Mouse (Mus musculus): ENCODE measurements around the gene C2cd2l. TPM values are rescaled to one million over a fixed set of nuclear protein-coding genes. Genes with fewer than 3 reads are reported as not detected.
"Not testable (repeated sequence)": the region's sequence is repeated elsewhere in the genome, so short reads cannot be mapped to it uniquely, and the experiment has no call there.

Gene C2cd2l
- polyA plus RNA-seq, 1 experiment, result 77.9 TPM

- no peak for DNase-seq
- H3K4me3 ChIP-seq (replicated peaks; ENCODE audit: extremely low read depth, low read depth, low read length), result peak overlapping the region; percentile 14
- TF ChIP-seq POLR2A (IDR thresholded peaks at IDR 0.05; ENCODE audit: borderline replicate concordance, extremely low read depth, low read depth, low read length), result no peak
- no peak for TF ChIP-seq CTCF (IDR thresholded peaks at IDR 0.05; ENCODE audit: insufficient read depth, low read length)
- WGBS, result 75% methylated on average over 5 of the region's 5 CpGs
- H3K4me1 ChIP-seq (ENCODE audit: control insufficient read depth, insufficient read depth, low read length), result peaks cover 8% of the 10 kb centered on the region; the same call in 1 of the 2 replicates
Observed at GRCm38 (mm10) chr9:44327926-44328325, 7.8 kb upstream of the C2cd2l start.

GRCm38 (mm10) chr9:44327064-44327711 lies 7.1 kb upstream of the C2cd2l start:
- peak overlapping the region; percentile 82 for H3K4me3 ChIP-seq (replicated peaks; ENCODE audit: extremely low read depth, low read depth, low read length)
- TF ChIP-seq POLR2A (IDR thresholded peaks at IDR 0.05; ENCODE audit: borderline replicate concordance, extremely low read depth, low read depth, low read length) (no peak), CTCF (IDR thresholded peaks at IDR 0.05; ENCODE audit: insufficient read depth, low read length) (no peak)
- DNase-seq, result peak; percentile 49
- peaks cover 8% of the 10 kb centered on the region; the same call in 1 of the 2 replicates for H3K4me1 ChIP-seq (ENCODE audit: control insufficient read depth, insufficient read depth, low read length)
- 1% methylated on average over 22 of the region's 22 CpGs for WGBS

- peak overlapping the region; percentile 82 for H3K4me3 ChIP-seq (replicated peaks; ENCODE audit: extremely low read depth, low read depth, low read length)
- under 1% methylated on average over 38 of the region's 38 CpGs for WGBS
- H3K4me1 ChIP-seq (ENCODE audit: control insufficient read depth, insufficient read depth, low read length), result peaks cover 8% of the 10 kb centered on the region; the same call in 1 of the 2 replicates
- DNase-seq, result peak; percentile 77
- TF ChIP-seq CTCF (IDR thresholded peaks at IDR 0.05; ENCODE audit: insufficient read depth, low read length) (no peak), POLR2A (IDR thresholded peaks at IDR 0.05; ENCODE audit: borderline replicate concordance, extremely low read depth, low read depth, low read length) (peak; percentile 84; the same call in 1 of the 2 replicates)
Observed at GRCm38 (mm10) chr9:44326371-44327063, 6.4 kb upstream of the C2cd2l start.

GRCm38 (mm10) chr9:44325768-44326370 lies 5.8 kb upstream of the C2cd2l start, which contains the start of gene Dpagt1:
Gene Dpagt1, plus strand, starts transcription at chr9:44326019.
- Histone ChIP-seq H3K4me3 (replicated peaks; ENCODE audit: extremely low read depth, low read depth, low read length) (peak within 1 kb of the TSS; percentile 82), H3K4me1 (ENCODE audit: control insufficient read depth, insufficient read depth, low read length) (peaks cover 8% of the 10 kb centered on the region; the same call in 1 of the 2 replicates)
- no peak for TF ChIP-seq CTCF (IDR thresholded peaks at IDR 0.05; ENCODE audit: insufficient read depth, low read length)
- no peak for TF ChIP-seq POLR2A (IDR thresholded peaks at IDR 0.05; ENCODE audit: borderline replicate concordance, extremely low read depth, low read depth, low read length)
- no peak for DNase-seq
- WGBS, result 2% methylated on average over 12 of the region's 12 CpGs

- DNase-seq; H3K4me3 ChIP-seq (replicated peaks; ENCODE audit: extremely low read depth, low read depth, low read length): not testable (repeated sequence)
- WGBS, result 63% methylated on average over 7 of the region's 8 CpGs
- H3K4me1 ChIP-seq (ENCODE audit: control insufficient read depth, insufficient read depth, low read length), result peaks cover 12% of the 10 kb centered on the region; the same call in 1 of the 2 replicates
Observed at GRCm38 (mm10) chr9:44325032-44325767, 5.1 kb upstream of the C2cd2l start.

- Histone ChIP-seq H3K4me3 (replicated peaks; ENCODE audit: extremely low read depth, low read depth, low read length) (no peak overlapping the region), H3K4me1 (ENCODE audit: control insufficient read depth, insufficient read depth, low read length) (peaks cover 12% of the 10 kb centered on the region; the same call in 1 of the 2 replicates)
- DNase-seq, result no peak
- WGBS, result 77% methylated on average over 6 of the region's 6 CpGs
- TF ChIP-seq POLR2A (IDR thresholded peaks at IDR 0.05; ENCODE audit: borderline replicate concordance, extremely low read depth, low read depth, low read length) (no peak), CTCF (IDR thresholded peaks at IDR 0.05; ENCODE audit: insufficient read depth, low read length) (no peak)
Observed at GRCm38 (mm10) chr9:44324147-44324546, 4.1 kb upstream of the C2cd2l start.

- WGBS, result 70% methylated on average over 4 of the region's 4 CpGs
- peaks cover 14% of the 10 kb centered on the region for H3K4me1 ChIP-seq (ENCODE audit: control insufficient read depth, insufficient read depth, low read length)
- not testable (repeated sequence) for DNase-seq; H3K4me3 ChIP-seq (replicated peaks; ENCODE audit: extremely low read depth, low read depth, low read length)
Observed at GRCm38 (mm10) chr9:44323656-44324055, 3.6 kb upstream of the C2cd2l start.

GRCm38 (mm10) chr9:44320799-44321133 lies 681 bp upstream of the C2cd2l start:
- Histone ChIP-seq H3K4me1 (ENCODE audit: control insufficient read depth, insufficient read depth, low read length) (peaks cover 16% of the 10 kb centered on the region), H3K4me3 (replicated peaks; ENCODE audit: extremely low read depth, low read depth, low read length) (peak overlapping the region; percentile 35)
- TF ChIP-seq CTCF (IDR thresholded peaks at IDR 0.05; ENCODE audit: insufficient read depth, low read length), result no peak
- 17% methylated on average over 6 of the region's 6 CpGs for WGBS
- DNase-seq, result no peak

GRCm38 (mm10) chr9:44319105-44319886 lies 789 bp downstream of the C2cd2l start:
- TF ChIP-seq POLR2A (IDR thresholded peaks at IDR 0.05; ENCODE audit: borderline replicate concordance, extremely low read depth, low read depth, low read length), result no peak
- TF ChIP-seq CTCF (IDR thresholded peaks at IDR 0.05; ENCODE audit: insufficient read depth, low read length), result no peak
- WGBS, result 2% methylated on average over 37 of the region's 37 CpGs
- peaks cover 16% of the 10 kb centered on the region for H3K4me1 ChIP-seq (ENCODE audit: control insufficient read depth, insufficient read depth, low read length)
- peak overlapping the region; percentile 88 for H3K4me3 ChIP-seq (replicated peaks; ENCODE audit: extremely low read depth, low read depth, low read length)
- peak; percentile 47 for DNase-seq

Measured in lung, adult 2 months (tissue).